Mouse (Mus musculus): Measurements from ENCODE around the gene Rtl8b. TPM values are rescaled to one million over a fixed set of nuclear protein-coding genes. Genes with fewer than 3 reads are reported as not detected.
"Not testable (repeated sequence)": the region's sequence is repeated elsewhere in the genome, so short reads cannot be mapped to it uniquely, and the experiment has no call there.

Gene Rtl8b
- polyA plus RNA-seq, 1 experiment, result 38.2 TPM

- no peak for DNase-seq (ENCODE audit: low read depth in 1 of 2, low spot score in 2 of 2)
- Histone ChIP-seq H3K27ac (ENCODE audit: insufficient read depth, low read length) (no peak overlapping the region), H3K27me3 (ENCODE audit: control insufficient read depth, insufficient read depth, low read length) (no peaks in the 10 kb centered on the region), H3K4me1 (ENCODE audit: control insufficient read depth, insufficient read depth, insufficient read length) (no peaks in the 10 kb centered on the region), H3K4me3 (ENCODE audit: extremely low read depth, insufficient read depth, insufficient read length) (no peak overlapping the region), H3K36me3 (ENCODE audit: control insufficient read depth, insufficient read depth, low read length) (no peaks in the 10 kb centered on the region)
- WGBS, result 75% methylated on average over 6 of the region's 6 CpGs
- TF ChIP-seq CTCF (IDR thresholded peaks at IDR 0.05; ENCODE audit: extremely low read depth, insufficient read depth, insufficient read length, insufficient replicate concordance), result no peak
- TF ChIP-seq POLR2A (IDR thresholded peaks at IDR 0.05; ENCODE audit: low read depth, low read length), result no peak
Measured at GRCm38 (mm10) chrX:53645885-53646284, 24.3 kb downstream of the Rtl8b start.

- 34% methylated on average over 12 of the region's 50 CpGs for WGBS
- not testable (repeated sequence) for H3K27me3 ChIP-seq (ENCODE audit: control insufficient read depth, insufficient read depth, low read length); H3K4me1 ChIP-seq (ENCODE audit: control insufficient read depth, insufficient read depth, insufficient read length); H3K36me3 ChIP-seq (ENCODE audit: control insufficient read depth, insufficient read depth, low read length); H3K27ac ChIP-seq (ENCODE audit: insufficient read depth, low read length)
- DNase-seq (ENCODE audit: low read depth in 1 of 2, low spot score in 2 of 2), result peak; percentile 32 to 59
- peak within 1 kb of the TSS; percentile 38; the same call in 1 of the 2 replicates for H3K4me3 ChIP-seq (ENCODE audit: extremely low read depth, insufficient read depth, insufficient read length)
Measured at GRCm38 (mm10) chrX:53642980-53643961, 26.9 kb downstream of the Rtl8b start, which contains the start of gene Rtl8a. TSS of gene Rtl8a (minus strand) at chrX:53643682.

GRCm38 (mm10) chrX:53642604-53642979 lies 27.6 kb downstream of the Rtl8b start:
- H3K36me3 ChIP-seq (ENCODE audit: control insufficient read depth, insufficient read depth, low read length); H3K4me1 ChIP-seq (ENCODE audit: control insufficient read depth, insufficient read depth, insufficient read length); H3K27me3 ChIP-seq (ENCODE audit: control insufficient read depth, insufficient read depth, low read length); H3K4me3 ChIP-seq (ENCODE audit: extremely low read depth, insufficient read depth, insufficient read length); DNase-seq (ENCODE audit: low read depth in 1 of 2, low spot score in 2 of 2); H3K27ac ChIP-seq (ENCODE audit: insufficient read depth, low read length): not testable (repeated sequence)
- 85% methylated on average over 4 of the region's 4 CpGs for WGBS

- DNase-seq (ENCODE audit: low read depth in 1 of 2, low spot score in 2 of 2); H3K27me3 ChIP-seq (ENCODE audit: control insufficient read depth, insufficient read depth, low read length); H3K4me3 ChIP-seq (ENCODE audit: extremely low read depth, insufficient read depth, insufficient read length); H3K4me1 ChIP-seq (ENCODE audit: control insufficient read depth, insufficient read depth, insufficient read length); H3K27ac ChIP-seq (ENCODE audit: insufficient read depth, low read length); H3K36me3 ChIP-seq (ENCODE audit: control insufficient read depth, insufficient read depth, low read length): not testable (repeated sequence)
- WGBS, result 61% methylated on average over 3 of the region's 3 CpGs
Measured at GRCm38 (mm10) chrX:53638107-53638506, 32.1 kb downstream of the Rtl8b start.

Other genes with a start within 250 kb of the Rtl8b start
- not detected in 2 replicates for gene Etd, start 235.5 kb downstream of the Rtl8b start, polyA plus RNA-seq (2012; rRNA removed)
- 16.2 and 18.7 TPM in 2 replicates for gene Rtl8c, start 62.4 kb downstream of the Rtl8b start, polyA plus RNA-seq (2012; rRNA removed)
- gene Gm14597, start 61.4 kb downstream of the Rtl8b start, polyA plus RNA-seq (2012; rRNA removed), result not detected in 2 replicates
- 42.7 and 52.7 TPM in 2 replicates for gene Rtl8a, start 26.7 kb downstream of the Rtl8b start, polyA plus RNA-seq (2012; rRNA removed)
- gene 4930502E18Rik, start 54.4 kb upstream of the Rtl8b start, polyA plus RNA-seq (2012; rRNA removed), result not detected in 2 replicates
- not detected in 2 replicates for gene 1700013H16Rik, start 87.4 kb upstream of the Rtl8b start, polyA plus RNA-seq (2012; rRNA removed)
- 0.11 and 0.12 TPM in 2 replicates for gene Zfp36l3, start 106.0 kb upstream of the Rtl8b start, polyA plus RNA-seq (2012; rRNA removed)
- 0.06 and 0.16 TPM in 2 replicates for gene Xlr, start 127.3 kb upstream of the Rtl8b start, polyA plus RNA-seq (2012; rRNA removed)